Mouse (Mus musculus) forebrain, embryonic 13.5 days (tissue): ENCODE results near the gene Atp5d. TPM values are rescaled to one million over a fixed set of nuclear protein-coding genes. Genes with fewer than 3 reads are reported as not detected.

Experiments used
- ATAC-seq: fragments of 200-750 bp; cut with Nextera tagmentation; 2 replicates; pipeline ENCODE4 v1.8.0; 2017
- H3K27ac ChIP-seq: fragments of 300-500 bp; sonication (generic); 2 replicates; pipeline ENCODE4 v1.5.1; 2015; ENCODE audit warnings: inconsistent platforms, mild to moderate bottlenecking, moderate library complexity
- H3K27me3 ChIP-seq: fragments of 300-500 bp; sonication (generic); 2 replicates; pipeline ENCODE4 v1.6.1; 2015; ENCODE audit warnings: mild to moderate bottlenecking, inconsistent platforms
- H3K36me3 ChIP-seq: fragments of 300-500 bp; sonication (generic); 2 replicates; pipeline ENCODE4 v1.6.1; 2015; ENCODE audit warnings: mild to moderate bottlenecking, inconsistent platforms; ENCODE audit not compliant: poor library complexity, severe bottlenecking
- H3K4me1 ChIP-seq: fragments of 300-500 bp; sonication (generic); 2 replicates; pipeline ENCODE4 v1.6.1; 2015; ENCODE audit warnings: inconsistent platforms
- H3K4me2 ChIP-seq: fragments of 300-500 bp; sonication (generic); 2 replicates; pipeline ENCODE4 v1.6.1; 2015; ENCODE audit warnings: inconsistent platforms, mild to moderate bottlenecking, moderate library complexity
- H3K4me3 ChIP-seq: fragments of 300-500 bp; sonication (generic); 2 replicates; pipeline ENCODE4 v1.5.1; 2015; ENCODE audit warnings: mild to moderate bottlenecking, inconsistent platforms
- H3K9ac ChIP-seq: fragments of 300-500 bp; sonication (generic); 2 replicates; pipeline ENCODE4 v1.6.1; 2015; ENCODE audit warnings: mild to moderate bottlenecking, inconsistent platforms
- H3K9me3 ChIP-seq: fragments of 300-500 bp; sonication (generic); replicated peaks from 2 replicates; pipeline ENCODE4 v1.6.1; 2016; ENCODE audit warnings: inconsistent platforms
- WGBS: fragments of 180-500 bp; shearing (Covaris S2); methylation state at CpG from one replicate; pipeline ENCODE4 v1.1.7; 2015; 5-methylcytosine and 5-hydroxymethylcytosine counted together
- polyA plus RNA-seq: library from polyadenylated mRNA; unstranded; fragments of >200 nt; fragmentation: Nextera tagmentation; extraction: Ambion mirVana; gene quantifications from 2 replicates; pipeline ENCODE4 v1.2.1, GENCODE M21; 2015

Gene Atp5d
- polyA plus RNA-seq, 1 experiment from 2014 or later, result 459 TPM

DNA sequence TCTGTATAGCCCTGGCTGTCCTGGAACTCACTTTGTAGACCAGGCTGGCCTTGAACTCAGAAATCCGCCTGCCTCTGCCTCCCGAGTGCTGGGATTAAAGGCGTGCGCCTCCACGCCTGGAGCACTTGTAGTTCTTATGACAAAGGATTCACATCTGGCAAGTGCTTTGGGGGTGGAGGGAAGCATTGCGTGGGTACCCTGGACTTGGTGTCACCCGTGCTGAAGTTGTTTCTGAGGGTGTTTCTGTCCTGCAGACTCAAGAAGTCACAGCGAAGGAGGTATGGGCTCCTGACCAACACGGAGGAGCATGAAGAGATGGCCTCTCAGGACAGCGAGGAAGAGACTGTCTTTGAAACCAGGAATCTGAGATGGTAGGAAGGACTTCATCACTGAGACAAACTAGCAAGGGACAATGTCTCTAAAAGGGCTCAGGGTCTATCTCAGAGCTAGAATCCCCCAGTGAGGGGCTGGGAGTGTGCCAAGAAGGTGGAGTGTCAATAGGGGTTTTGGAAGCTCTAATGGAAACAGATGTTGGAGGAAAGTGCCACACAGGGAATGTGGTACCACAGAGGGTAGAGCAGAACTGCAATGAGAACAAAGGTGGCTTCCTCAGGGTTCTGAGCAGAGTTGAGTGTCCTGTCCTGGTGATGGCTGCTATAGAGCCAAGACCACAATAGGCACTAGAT, 35.7 kb downstream of the Atp5d start:
- no peak for ATAC-seq
- H3K27me3 ChIP-seq, result no peaks in the 10 kb centered on the region
- no peak overlapping the region for H3K27ac ChIP-seq
- peaks cover 52% of the 10 kb centered on the region for H3K4me1 ChIP-seq
- no peaks in the 10 kb centered on the region for H3K9me3 ChIP-seq
- no peak overlapping the region for H3K9ac ChIP-seq
- WGBS, result 88% methylated on average over 10 of the region's 10 CpGs
- H3K4me2 ChIP-seq, result 0 out of 2 replicates have a peak overlapping the region, but pooled peaks have one; percentile 69
- H3K4me3 ChIP-seq, result no peak overlapping the region
- peaks cover 33% of the 10 kb centered on the region for H3K36me3 ChIP-seq

DNA sequence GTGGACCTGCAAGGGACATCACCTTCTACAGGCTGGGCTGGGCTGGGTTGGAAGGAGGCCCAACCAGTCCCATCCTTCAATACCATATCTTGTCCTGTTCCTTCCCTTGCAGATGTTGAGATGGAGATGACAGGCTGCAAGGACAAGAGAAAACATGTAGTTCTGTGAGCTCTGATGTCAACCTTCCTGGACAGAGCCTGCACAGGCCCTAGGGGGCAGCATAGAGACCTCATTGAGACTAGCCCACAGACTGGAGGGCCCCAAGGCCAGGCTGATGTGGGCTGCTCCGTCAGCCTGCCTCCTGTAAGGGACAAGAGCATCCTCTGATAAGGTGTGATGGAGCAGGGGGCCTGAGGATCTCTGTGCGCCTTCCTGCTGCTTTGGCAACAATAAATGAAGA, 36.3 kb downstream of the Atp5d start:
- H3K27me3 ChIP-seq, result no peaks in the 10 kb centered on the region
- WGBS, result 40% methylated on average over 2 of the region's 2 CpGs

DNA sequence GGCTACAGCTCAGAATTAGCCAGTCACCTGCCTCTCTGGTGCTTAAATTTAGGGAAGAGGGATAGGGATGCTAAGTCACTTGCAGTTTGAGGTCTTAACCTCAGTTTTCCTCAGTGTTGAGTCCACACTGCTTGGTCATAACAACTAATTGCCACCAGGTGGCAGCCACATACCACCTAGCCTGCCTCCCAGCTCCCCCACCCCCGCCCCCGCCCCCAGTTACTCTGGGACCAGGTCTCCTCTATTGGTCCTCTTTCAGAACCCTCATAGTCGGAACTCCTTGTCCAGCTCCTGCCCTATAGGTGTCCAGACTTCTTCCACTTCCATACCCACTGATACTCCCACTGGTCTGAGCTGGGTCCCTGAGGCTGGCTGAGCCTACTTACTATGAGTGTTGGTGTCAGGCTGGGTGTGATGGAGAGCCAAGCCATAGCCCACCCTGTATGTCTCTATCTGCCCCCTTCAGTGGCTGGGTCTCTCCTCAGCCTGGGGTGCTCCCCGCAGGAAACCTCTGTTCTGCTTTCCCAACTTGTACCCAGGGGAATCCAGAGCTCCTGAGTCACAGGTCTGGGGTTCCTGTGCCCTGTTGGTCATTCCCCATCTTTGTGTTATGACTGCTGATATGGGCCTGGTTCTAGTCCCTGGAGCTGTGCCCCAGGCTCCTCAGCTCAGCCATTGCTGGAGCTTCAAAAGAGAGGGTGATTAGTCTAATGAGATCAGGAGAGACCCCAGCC, 37.3 kb downstream of the Atp5d start:
- WGBS, result 23% methylated on average over 4 of the region's 4 CpGs
- Histone ChIP-seq H3K27me3 (no peaks in the 10 kb centered on the region), H3K36me3 (peaks cover 18% of the 10 kb centered on the region), H3K9me3 (no peaks in the 10 kb centered on the region), H3K4me1 (peaks cover 46% of the 10 kb centered on the region), H3K9ac (no peak overlapping the region; the same call in 1 of the 2 replicates), H3K27ac (0 out of 2 replicates have a peak overlapping the region, but pooled peaks have one; percentile 6), H3K4me2 (no peak overlapping the region), H3K4me3 (no peak overlapping the region)
- ATAC-seq, result no peak

More for the DNA sequence above, 36.3 kb downstream of the Atp5d start:
- Histone ChIP-seq H3K4me3 (no peak overlapping the region), H3K9ac (no peak overlapping the region), H3K9me3 (no peaks in the 10 kb centered on the region), H3K36me3 (peaks cover 28% of the 10 kb centered on the region), H3K4me1 (peaks cover 46% of the 10 kb centered on the region), H3K27ac (no peak overlapping the region), H3K4me2 (no peak overlapping the region)
- no peak for ATAC-seq

- Histone ChIP-seq H3K27ac (no peak overlapping the region), H3K9ac (peak overlapping the region; percentile 18; the same call in 1 of the 2 replicates), H3K27me3 (no peaks in the 10 kb centered on the region), H3K4me1 (peaks cover 50% of the 10 kb centered on the region), H3K4me3 (no peak overlapping the region), H3K36me3 (peaks cover 11% of the 10 kb centered on the region), H3K9me3 (no peaks in the 10 kb centered on the region), H3K4me2 (no peak overlapping the region)
- no peak for ATAC-seq
- WGBS, result 78% methylated on average over 5 of the region's 5 CpGs
Observed at GRCm38 (mm10) chr10:80176270-80176834, 37.9 kb downstream of the Atp5d start.

DNA sequence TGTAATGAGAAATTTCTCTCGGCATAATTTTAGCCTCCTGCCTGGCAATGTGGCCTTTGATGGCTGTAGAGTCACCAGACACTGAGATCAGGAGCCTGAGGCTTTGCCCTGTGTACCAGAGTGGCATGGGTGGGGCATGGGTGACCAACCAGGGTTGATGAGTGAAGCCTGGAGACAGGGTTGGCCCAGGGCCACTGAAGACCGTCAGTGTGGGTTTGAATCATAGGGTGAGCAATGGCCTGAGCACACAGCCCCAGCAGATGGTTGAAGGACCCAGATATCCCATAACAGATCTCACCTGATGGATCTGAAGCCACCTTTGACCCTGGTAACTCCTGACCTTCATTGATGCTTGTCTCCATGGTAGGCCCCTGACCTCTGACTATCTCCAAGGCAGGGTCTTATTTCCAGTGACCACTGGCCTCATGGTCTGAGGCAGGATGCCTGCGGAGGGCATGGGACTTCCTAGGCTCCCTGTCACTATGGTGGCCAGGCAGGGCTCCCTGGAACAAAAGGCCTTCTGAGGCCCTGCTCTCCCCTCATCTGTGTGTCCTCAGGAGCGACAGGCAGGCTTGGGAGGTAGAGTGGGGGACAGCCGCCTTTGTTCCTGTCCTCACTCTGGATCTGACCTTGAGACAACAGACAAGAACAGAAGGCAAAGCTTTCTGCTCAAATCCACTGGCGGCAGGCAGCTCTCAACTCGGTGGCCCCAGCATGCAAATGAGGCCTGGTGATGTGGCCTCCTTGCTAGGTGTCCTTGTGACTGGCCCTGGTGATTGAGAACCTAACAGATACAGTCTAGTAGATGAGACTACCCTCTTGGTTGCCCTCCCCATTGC, 39.2 kb downstream of the Atp5d start:
- H3K4me2 ChIP-seq, result no peak overlapping the region
- H3K4me3 ChIP-seq, result no peak overlapping the region
- ATAC-seq, result no peak
- no peaks in the 10 kb centered on the region for H3K27me3 ChIP-seq
- H3K27ac ChIP-seq, result no peak overlapping the region
- H3K36me3 ChIP-seq, result peaks cover 9% of the 10 kb centered on the region; the same call in 1 of the 2 replicates
- H3K9ac ChIP-seq, result peak overlapping the region; percentile 10; the same call in 1 of the 2 replicates
- WGBS, result 70% methylated on average over 7 of the region's 7 CpGs
- no peaks in the 10 kb centered on the region for H3K9me3 ChIP-seq
- H3K4me1 ChIP-seq, result peaks cover 49% of the 10 kb centered on the region

- H3K4me1 ChIP-seq, result peaks cover 45% of the 10 kb centered on the region
- WGBS, result 4% methylated on average over 43 of the region's 106 CpGs
Observed at GRCm38 (mm10) chr10:80179068-80180051, 40.9 kb downstream of the Atp5d start, which contains the start of gene Efna2. TSS of gene Efna2 (plus strand) at chr10:80179482.

DNA sequence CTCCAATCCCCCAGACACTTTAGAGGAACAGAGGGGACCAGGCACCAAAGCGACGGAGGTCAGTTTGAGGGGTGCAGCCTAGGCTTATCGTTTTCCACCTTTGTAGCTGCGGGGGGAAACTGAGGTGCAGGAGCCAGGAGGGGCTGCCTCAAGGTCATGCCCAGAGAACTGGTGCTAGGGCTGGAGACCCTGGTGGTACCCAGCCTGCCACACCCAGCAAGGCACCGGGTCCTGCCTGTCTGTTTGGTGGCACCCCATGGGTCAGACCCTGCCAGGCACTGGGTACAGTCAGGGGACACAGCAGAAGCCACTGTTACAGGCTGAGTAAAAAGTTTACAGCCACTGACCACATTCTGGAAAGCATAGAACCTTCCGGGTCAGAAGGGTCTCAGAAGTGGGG, 41.9 kb downstream of the Atp5d start:
- Histone ChIP-seq H3K4me3 (peak overlapping the region; percentile 85), H3K4me1 (peaks cover 49% of the 10 kb centered on the region), H3K27me3 (no peaks in the 10 kb centered on the region), H3K9me3 (no peaks in the 10 kb centered on the region), H3K27ac (no peak overlapping the region), H3K9ac (peak overlapping the region; percentile 98), H3K4me2 (peak overlapping the region; percentile 77), H3K36me3 (peaks cover 22% of the 10 kb centered on the region; the same call in 1 of the 2 replicates)
- 39% methylated on average over 6 of the region's 6 CpGs for WGBS
- ATAC-seq, result no peak

More at GRCm38 (mm10) chr10:80179068-80180051, 40.9 kb downstream of the Atp5d start, which contains the start of gene Efna2:
- H3K27me3 ChIP-seq, result no peaks in the 10 kb centered on the region
- ATAC-seq, result peak; percentile 84
- H3K9ac ChIP-seq, result peak within 1 kb of the TSS; percentile 98
- H3K9me3 ChIP-seq, result no peaks in the 10 kb centered on the region
- H3K36me3 ChIP-seq, result peaks cover 22% of the 10 kb centered on the region; the same call in 1 of the 2 replicates
- peak within 1 kb of the TSS; percentile 85 for H3K4me3 ChIP-seq
- H3K4me2 ChIP-seq, result peak within 1 kb of the TSS; percentile 77
- H3K27ac ChIP-seq, result peak within 1 kb of the TSS; percentile 79

DNA sequence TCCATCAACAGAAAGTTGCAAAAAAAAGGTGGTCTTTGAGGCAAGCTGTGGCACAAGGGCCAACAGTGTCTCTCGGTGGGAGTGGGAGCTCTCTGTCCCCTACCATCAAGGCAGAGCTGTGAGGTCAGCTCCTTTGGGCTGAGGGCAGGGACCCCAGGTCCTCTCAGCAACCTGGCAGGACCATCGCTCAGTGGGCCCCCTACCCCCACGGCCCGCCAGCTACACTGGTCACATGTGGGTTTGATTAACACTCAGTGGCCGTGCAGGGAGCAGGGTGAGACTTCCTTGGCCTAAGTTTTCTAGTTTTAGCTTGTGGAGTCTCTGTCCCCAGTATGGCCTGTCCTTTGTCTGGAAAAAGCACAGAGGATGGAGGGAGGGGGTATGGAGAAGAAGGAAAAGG, 42.4 kb downstream of the Atp5d start:
- WGBS, result 46% methylated on average over 5 of the region's 5 CpGs
- H3K36me3 ChIP-seq, result peaks cover 22% of the 10 kb centered on the region; the same call in 1 of the 2 replicates
- no peaks in the 10 kb centered on the region for H3K27me3 ChIP-seq
- H3K4me3 ChIP-seq, result peak overlapping the region; percentile 85
- H3K4me2 ChIP-seq, result peak overlapping the region; percentile 77
- H3K9me3 ChIP-seq, result no peaks in the 10 kb centered on the region
- no peak overlapping the region for H3K27ac ChIP-seq
- no peak for ATAC-seq
- peak overlapping the region; percentile 98 for H3K9ac ChIP-seq
- H3K4me1 ChIP-seq, result peaks cover 49% of the 10 kb centered on the region

GRCm38 (mm10) chr10:80182547-80182946, 44.1 kb downstream of the Atp5d start:
- WGBS, result 95% methylated on average over 7 of the region's 7 CpGs
- Histone ChIP-seq H3K9me3 (no peaks in the 10 kb centered on the region), H3K36me3 (peaks cover 32% of the 10 kb centered on the region; the same call in 1 of the 2 replicates), H3K4me1 (peaks cover 49% of the 10 kb centered on the region), H3K27me3 (no peaks in the 10 kb centered on the region), H3K27ac (no peak overlapping the region), H3K4me2 (no peak overlapping the region), H3K9ac (0 out of 2 replicates have a peak overlapping the region, but pooled peaks have one; percentile 98), H3K4me3 (no peak overlapping the region)
- ATAC-seq, result no peak

DNA sequence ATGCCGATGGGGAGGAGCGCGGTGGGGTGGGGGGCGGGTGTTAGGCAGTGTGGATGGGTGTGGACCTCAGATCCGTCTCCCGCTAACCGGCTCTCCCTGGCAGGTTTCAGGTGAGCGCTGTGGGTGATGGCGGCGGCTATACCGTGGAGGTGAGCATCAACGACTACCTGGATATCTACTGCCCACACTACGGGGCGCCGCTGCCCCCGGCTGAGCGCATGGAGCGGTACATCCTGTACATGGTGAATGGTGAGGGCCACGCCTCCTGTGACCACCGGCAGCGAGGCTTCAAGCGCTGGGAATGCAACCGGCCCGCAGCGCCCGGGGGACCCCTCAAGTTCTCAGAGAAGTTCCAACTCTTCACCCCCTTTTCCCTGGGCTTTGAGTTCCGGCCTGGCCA, 48.2 kb downstream of the Atp5d start:
- WGBS, result 42% methylated on average over 27 of the region's 27 CpGs
- Histone ChIP-seq H3K9me3 (no peaks in the 10 kb centered on the region), H3K4me1 (peaks cover 45% of the 10 kb centered on the region), H3K4me2 (no peak overlapping the region), H3K9ac (no peak overlapping the region), H3K4me3 (no peak overlapping the region), H3K27ac (no peak overlapping the region), H3K27me3 (no peaks in the 10 kb centered on the region), H3K36me3 (peaks cover 49% of the 10 kb centered on the region)
- ATAC-seq, result no peak
